ENCODE assay signal across 8 mouse cellular contexts in the genomic region with DNA sequence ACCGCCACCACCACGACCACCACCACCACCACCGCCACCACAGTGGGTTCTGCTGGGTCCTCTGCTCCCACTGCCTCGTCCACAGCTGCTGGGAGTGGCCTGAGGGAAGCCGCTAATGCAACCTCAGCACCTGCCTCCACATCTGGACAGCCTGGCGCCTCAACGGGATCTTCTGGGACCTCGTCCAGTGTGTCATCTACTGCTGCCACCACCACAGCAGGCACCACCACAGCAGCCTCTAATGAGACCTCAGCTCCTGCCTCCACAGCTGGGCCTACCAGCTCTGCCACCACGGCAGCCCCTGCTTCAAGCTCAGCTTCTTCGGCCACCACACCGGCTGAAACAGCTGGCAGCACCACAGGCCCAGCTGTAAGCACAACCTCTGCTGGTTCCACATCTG.
DNase-seq lines count a peak whose midpoint lies in the region.

No protein-coding gene starts in this region.

- peak; percentile 16 for DNase-seq in adrenal gland, adult 2 months
- DNase-seq in cerebellum, postnatal 14 days = peak; percentile 18 to 33
- DNase-seq in gastrocnemius, postnatal 4 days (ENCODE audit: low spot score in 2 of 2) = peak; percentile 15 to 61
- peak; percentile 13 for DNase-seq in kidney, adult 9 months
- peak; percentile 19 for DNase-seq in left cerebral cortex, adult 11 months (ENCODE audit: low spot score)
- peak; percentile 12 for DNase-seq in lung, postnatal 36 days
- DNase-seq in spleen, adult 18-20 months = peak; percentile 28 to 53
- DNase-seq in urinary bladder, adult 2 months (ENCODE audit: low spot score) = peak; percentile 63

Comparison
In these comparisons a context has a peak if more than half of its experiments do, and no peak if none do; other contexts are left out.
1. Peak in every context shown above with its lines: DNase-seq.
2. DNase-seq: peak in every context shown above with its lines; median percentile 63 in urinary bladder, adult 2 months; 40 in spleen, adult 18-20 months; 38 in gastrocnemius, postnatal 4 days; 26 in cerebellum, postnatal 14 days; 19 in left cerebral cortex, adult 11 months; 16 in adrenal gland, adult 2 months; 13 in kidney, adult 9 months; 12 in lung, postnatal 36 days.